Mouse (Mus musculus) limb, embryonic 12.5 days (tissue): ENCODE measurements around the gene Pla2g2e. TPM values are rescaled to one million over a fixed set of nuclear protein-coding genes. Genes with fewer than 3 reads are reported as not detected.
A peak's percentile ranks its signal among the peaks of the same experiment; 100 is the strongest.

ENCODE experiments used
- ATAC-seq: fragments of 200-750 bp; cut with Nextera tagmentation; 2 replicates; pipeline ENCODE4 v1.8.0; 2017; ENCODE audit warnings: low read depth, moderate TSS enrichment; ENCODE audit not compliant: insufficient number of reproducible peaks, insufficient read depth, low FRiP score, low TSS enrichment
- H3K27ac ChIP-seq: fragments of 300-500 bp; sonication (generic); 2 replicates; pipeline ENCODE4 v1.5.1; 2016; ENCODE audit warnings: mild to moderate bottlenecking, moderate library complexity
- H3K27me3 ChIP-seq: fragments of 300-500 bp; sonication (generic); 2 replicates; pipeline ENCODE4 v1.6.1; 2016; ENCODE audit warnings: mild to moderate bottlenecking, moderate library complexity
- H3K36me3 ChIP-seq: fragments of 300-500 bp; sonication (generic); 2 replicates; pipeline ENCODE4 v1.6.1; 2016; ENCODE audit warnings: mild to moderate bottlenecking, moderate library complexity
- H3K4me1 ChIP-seq: fragments of 300-500 bp; sonication (generic); replicated peaks from 2 replicates; pipeline ENCODE4 v1.6.1; 2016
- H3K4me2 ChIP-seq: fragments of 300-500 bp; sonication (generic); 2 replicates; pipeline ENCODE4 v1.6.1; 2016; ENCODE audit warnings: mild to moderate bottlenecking, moderate library complexity
- H3K4me3 ChIP-seq: fragments of 300-500 bp; sonication (generic); replicated peaks from 2 replicates; pipeline ENCODE4 v1.5.1; 2016; ENCODE audit warnings: mild to moderate bottlenecking
- H3K9ac ChIP-seq: fragments of 300-500 bp; sonication (generic); replicated peaks from 2 replicates; pipeline ENCODE4 v1.6.1; 2016; ENCODE audit warnings: mild to moderate bottlenecking, moderate library complexity
- H3K9me3 ChIP-seq: fragments of 300-500 bp; sonication (generic); 2 replicates; pipeline ENCODE4 v1.6.1; 2016; ENCODE audit warnings: mild to moderate bottlenecking, moderate library complexity
- WGBS: fragments of 180-500 bp; shearing (Covaris S2); methylation state at CpG from one replicate; pipeline ENCODE4 v1.1.7; 2016; 5-methylcytosine and 5-hydroxymethylcytosine counted together
- polyA plus RNA-seq: library from polyadenylated mRNA; unstranded; fragments of >200 nt; fragmentation: Nextera tagmentation; extraction: Ambion mirVana; gene quantifications from 2 replicates; pipeline ENCODE4 v1.2.1, GENCODE M21; 2016

Pla2g2e gene
- not detected in 2 replicates for polyA plus RNA-seq

- Histone ChIP-seq H3K9ac (no peak within 1 kb of the TSS), H3K27me3 (peaks cover 7% of the 10 kb centered on the region), H3K4me3 (no peak within 1 kb of the TSS), H3K27ac (no peak within 1 kb of the TSS), H3K4me1 (peaks cover 11% of the 10 kb centered on the region), H3K36me3 (no peaks in the 10 kb centered on the region), H3K9me3 (no peaks in the 10 kb centered on the region), H3K4me2 (no peak within 1 kb of the TSS)
- 64% methylated on average over 4 of the region's 4 CpGs for WGBS
- no peak for ATAC-seq
These were observed at the start of gene Pla2g2e for GRCm38 (mm10) chr4:138877731-138878130. Gene Pla2g2e (plus strand): TSS chr4:138877942.

- ATAC-seq = no peak
- peaks cover 16% of the 10 kb centered on the region for H3K9me3 ChIP-seq
- 82% methylated on average over 6 of the region's 6 CpGs for WGBS
- H3K9ac ChIP-seq = no peak overlapping the region
- H3K4me2 ChIP-seq = no peak overlapping the region
- H3K36me3 ChIP-seq = no peaks in the 10 kb centered on the region
- no peak overlapping the region for H3K27ac ChIP-seq
- H3K4me3 ChIP-seq = no peak overlapping the region
- H3K4me1 ChIP-seq = no peaks in the 10 kb centered on the region
- no peaks in the 10 kb centered on the region for H3K27me3 ChIP-seq
These were observed 37.9 kb upstream of the Pla2g2e start for GRCm38 (mm10) chr4:138839806-138840205.

GRCm38 (mm10) chr4:138840726-138841125 is 37.0 kb upstream of the Pla2g2e start:
- no peak for ATAC-seq
- H3K4me1 ChIP-seq = no peaks in the 10 kb centered on the region
- H3K9ac ChIP-seq = no peak overlapping the region
- H3K4me3 ChIP-seq = no peak overlapping the region
- no peaks in the 10 kb centered on the region for H3K27me3 ChIP-seq
- H3K36me3 ChIP-seq = no peaks in the 10 kb centered on the region
- peaks cover 19% of the 10 kb centered on the region for H3K9me3 ChIP-seq
- no peak overlapping the region for H3K27ac ChIP-seq
- H3K4me2 ChIP-seq = no peak overlapping the region
- 81% methylated on average over 8 of the region's 8 CpGs for WGBS

DNA sequence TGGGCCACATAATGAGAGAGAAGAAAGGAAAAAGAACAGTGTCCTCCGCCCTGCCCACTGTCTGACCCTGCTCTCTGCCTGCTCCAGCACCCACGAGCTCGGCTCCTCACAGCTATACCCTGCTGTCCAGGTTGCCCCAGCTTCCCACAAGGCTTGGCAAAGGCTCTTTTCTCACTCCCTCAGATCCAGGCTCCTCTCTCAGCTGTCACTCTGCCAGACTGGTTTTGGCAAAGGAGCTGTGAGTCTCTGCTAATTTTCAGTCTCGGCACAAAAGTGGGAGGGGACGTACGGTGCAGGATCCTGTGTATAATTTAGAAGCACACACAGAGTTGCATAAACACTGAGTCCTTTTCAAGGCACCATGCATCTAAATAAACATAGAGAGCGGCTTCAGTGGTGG is 36.4 kb upstream of the Pla2g2e start:
- WGBS = 86% methylated on average over 7 of the region's 7 CpGs
- peaks cover 19% of the 10 kb centered on the region for H3K9me3 ChIP-seq
- H3K36me3 ChIP-seq = no peaks in the 10 kb centered on the region
- H3K4me2 ChIP-seq = no peak overlapping the region
- ATAC-seq = no peak
- no peak overlapping the region for H3K4me3 ChIP-seq
- H3K27ac ChIP-seq = no peak overlapping the region
- H3K4me1 ChIP-seq = no peaks in the 10 kb centered on the region
- H3K27me3 ChIP-seq = no peaks in the 10 kb centered on the region
- no peak overlapping the region for H3K9ac ChIP-seq

DNA sequence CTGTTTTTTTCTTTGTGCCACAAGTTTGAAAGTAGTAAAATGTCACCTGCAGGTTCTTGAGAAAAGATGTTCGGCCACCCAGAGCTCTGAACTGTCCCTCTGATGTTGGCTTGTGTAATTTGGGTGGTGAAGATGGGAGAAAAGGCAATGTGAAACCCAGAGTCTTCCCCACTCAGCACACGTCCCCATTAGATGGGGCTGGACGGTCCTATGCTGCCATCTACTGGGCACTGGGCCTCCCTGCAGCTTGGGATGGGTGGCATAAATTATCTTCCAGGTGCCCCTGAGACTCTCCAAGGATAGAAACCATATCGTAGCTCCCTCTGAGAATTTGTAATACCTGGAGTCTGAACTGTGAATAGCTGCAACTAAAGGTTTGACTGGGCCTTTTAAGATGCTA is 26.3 kb upstream of the Pla2g2e start:
- H3K9me3 ChIP-seq = no peaks in the 10 kb centered on the region
- no peak overlapping the region for H3K4me3 ChIP-seq
- H3K9ac ChIP-seq = no peak overlapping the region
- ATAC-seq = no peak
- H3K4me2 ChIP-seq = no peak overlapping the region
- no peaks in the 10 kb centered on the region for H3K4me1 ChIP-seq
- peaks cover 9% of the 10 kb centered on the region for H3K27me3 ChIP-seq
- no peak overlapping the region for H3K27ac ChIP-seq
- no peaks in the 10 kb centered on the region for H3K36me3 ChIP-seq
- 8% methylated on average over 4 of the region's 4 CpGs for whole genome bisulfite sequencing

- peaks cover 9% of the 10 kb centered on the region for H3K27me3 ChIP-seq
- no peak overlapping the region for H3K4me3 ChIP-seq
- no peak overlapping the region for H3K4me2 ChIP-seq
- no peaks in the 10 kb centered on the region for H3K4me1 ChIP-seq
- no peak overlapping the region for H3K9ac ChIP-seq
- H3K27ac ChIP-seq = no peak overlapping the region
- 68% methylated on average over 6 of the region's 6 CpGs for WGBS
- H3K36me3 ChIP-seq = no peaks in the 10 kb centered on the region
- no peaks in the 10 kb centered on the region for H3K9me3 ChIP-seq
- ATAC-seq = no peak
These were observed 24.8 kb upstream of the Pla2g2e start for GRCm38 (mm10) chr4:138852961-138853360.

DNA sequence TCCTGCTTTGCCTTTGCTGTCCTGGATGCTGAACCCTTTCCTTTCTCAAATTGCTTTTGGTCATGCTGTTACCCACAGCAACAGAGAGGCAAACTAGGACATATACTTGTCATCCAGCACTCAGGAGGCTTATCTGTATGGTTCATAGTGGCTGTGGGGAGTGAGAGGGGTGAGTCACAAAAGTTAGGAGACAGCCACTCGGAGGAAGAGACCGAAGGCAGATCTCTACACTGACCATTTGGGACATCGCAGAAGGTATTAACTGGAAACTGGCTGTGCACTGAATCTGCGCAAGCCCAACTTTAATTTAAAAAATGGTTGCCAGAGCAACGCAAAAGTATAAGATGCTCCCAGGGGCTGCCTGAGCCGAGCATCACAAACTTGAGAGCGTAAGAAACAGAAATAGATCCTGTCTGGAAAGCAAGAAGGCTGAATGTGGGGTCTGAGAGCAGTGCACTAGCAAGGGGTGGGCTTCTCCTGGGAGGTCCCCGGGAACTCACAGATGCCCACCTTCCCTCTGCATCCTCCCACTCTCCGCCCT is 22.6 kb upstream of the Pla2g2e start:
- Histone ChIP-seq H3K9ac (no peak overlapping the region), H3K4me1 (no peaks in the 10 kb centered on the region; the same call in 1 of the 2 replicates), H3K4me2 (no peak overlapping the region), H3K27ac (no peak overlapping the region), H3K4me3 (no peak overlapping the region), H3K27me3 (peaks cover 13% of the 10 kb centered on the region), H3K9me3 (no peaks in the 10 kb centered on the region), H3K36me3 (no peaks in the 10 kb centered on the region)
- WGBS = 87% methylated on average over 9 of the region's 9 CpGs
- ATAC-seq = no peak

DNA sequence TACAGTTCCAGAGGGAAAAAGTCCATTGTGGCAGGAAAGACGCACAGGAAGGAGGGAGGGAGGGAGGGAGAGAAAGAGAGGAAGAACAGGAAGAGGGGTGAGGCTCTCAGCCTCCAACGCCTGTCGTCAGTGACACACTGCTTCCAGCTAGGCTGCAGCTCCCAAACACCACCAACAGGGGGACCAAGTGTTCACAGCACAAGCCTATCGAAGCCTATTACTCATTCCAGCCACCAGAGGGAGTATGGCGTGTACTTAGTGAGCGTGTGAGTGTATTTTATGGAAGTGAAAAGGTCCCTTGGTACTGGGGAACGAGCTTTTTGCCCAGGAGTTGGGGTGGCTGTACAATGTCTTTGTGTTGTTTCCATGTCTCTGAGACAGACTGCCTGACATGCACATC is 21.3 kb upstream of the Pla2g2e start:
- H3K4me2 ChIP-seq = no peak overlapping the region
- H3K27me3 ChIP-seq = peaks cover 15% of the 10 kb centered on the region
- 27% methylated on average over 7 of the region's 7 CpGs for WGBS
- ATAC-seq = no peak
- H3K4me3 ChIP-seq = no peak overlapping the region
- no peaks in the 10 kb centered on the region; the same call in 1 of the 2 replicates for H3K4me1 ChIP-seq
- no peaks in the 10 kb centered on the region for H3K9me3 ChIP-seq
- H3K9ac ChIP-seq = no peak overlapping the region
- no peak overlapping the region for H3K27ac ChIP-seq
- H3K36me3 ChIP-seq = no peaks in the 10 kb centered on the region

DNA sequence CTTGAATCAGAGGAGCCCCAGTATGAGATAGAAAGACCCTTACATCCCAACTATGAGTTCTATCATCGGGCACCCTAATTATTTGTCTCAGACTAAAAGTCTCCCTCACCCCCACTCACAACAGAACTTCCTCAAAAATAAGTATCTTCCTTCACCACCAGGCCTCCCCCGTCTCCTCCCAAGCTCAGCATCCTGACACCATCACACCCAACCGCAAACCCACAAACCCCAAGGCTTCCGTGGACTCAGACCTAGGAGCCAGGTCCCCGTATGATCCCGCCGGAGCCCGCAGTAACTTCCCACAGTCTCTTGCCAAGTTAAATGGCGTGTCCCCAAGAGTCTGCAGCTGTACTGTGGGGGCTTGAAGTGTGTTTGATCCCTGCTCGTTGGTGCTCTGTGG is 20.2 kb upstream of the Pla2g2e start:
- Histone ChIP-seq H3K4me3 (no peak overlapping the region), H3K9ac (no peak overlapping the region), H3K36me3 (no peaks in the 10 kb centered on the region), H3K4me2 (no peak overlapping the region), H3K27me3 (peaks cover 13% of the 10 kb centered on the region), H3K9me3 (no peaks in the 10 kb centered on the region), H3K4me1 (no peaks in the 10 kb centered on the region; the same call in 1 of the 2 replicates), H3K27ac (no peak overlapping the region)
- 87% methylated on average over 10 of the region's 10 CpGs for WGBS
- ATAC-seq = no peak

DNA sequence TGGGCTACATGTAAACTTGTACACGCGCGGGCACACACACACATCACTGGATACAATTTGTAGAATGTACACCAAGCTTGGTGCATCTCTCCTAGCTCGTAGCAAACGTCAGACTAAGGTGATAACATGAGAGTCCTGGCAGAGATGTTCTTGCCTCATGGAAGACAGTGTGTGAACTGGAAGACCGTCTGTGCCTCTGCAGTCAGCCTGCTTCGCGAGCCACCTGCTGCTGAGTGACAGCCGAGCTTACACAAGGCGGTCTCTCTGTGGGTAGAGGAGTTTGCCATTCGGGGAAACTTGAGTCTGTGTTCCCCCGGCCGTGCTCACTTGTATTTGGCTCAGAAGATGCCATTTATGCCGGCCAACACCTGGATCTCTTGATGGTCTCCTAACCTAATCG is 19.3 kb upstream of the Pla2g2e start:
- no peak overlapping the region for H3K9ac ChIP-seq
- WGBS = 82% methylated on average over 15 of the region's 15 CpGs
- H3K4me2 ChIP-seq = no peak overlapping the region
- ATAC-seq = no peak
- H3K4me1 ChIP-seq = no peaks in the 10 kb centered on the region; the same call in 1 of the 2 replicates
- no peak overlapping the region for H3K27ac ChIP-seq
- H3K9me3 ChIP-seq = no peaks in the 10 kb centered on the region
- H3K36me3 ChIP-seq = no peaks in the 10 kb centered on the region
- H3K27me3 ChIP-seq = peaks cover 12% of the 10 kb centered on the region
- H3K4me3 ChIP-seq = no peak overlapping the region

- peak overlapping the region; percentile 16; the same call in 1 of the 2 replicates for H3K4me3 ChIP-seq
These were observed 18.5 kb upstream of the Pla2g2e start for GRCm38 (mm10) chr4:138859245-138859644.

DNA sequence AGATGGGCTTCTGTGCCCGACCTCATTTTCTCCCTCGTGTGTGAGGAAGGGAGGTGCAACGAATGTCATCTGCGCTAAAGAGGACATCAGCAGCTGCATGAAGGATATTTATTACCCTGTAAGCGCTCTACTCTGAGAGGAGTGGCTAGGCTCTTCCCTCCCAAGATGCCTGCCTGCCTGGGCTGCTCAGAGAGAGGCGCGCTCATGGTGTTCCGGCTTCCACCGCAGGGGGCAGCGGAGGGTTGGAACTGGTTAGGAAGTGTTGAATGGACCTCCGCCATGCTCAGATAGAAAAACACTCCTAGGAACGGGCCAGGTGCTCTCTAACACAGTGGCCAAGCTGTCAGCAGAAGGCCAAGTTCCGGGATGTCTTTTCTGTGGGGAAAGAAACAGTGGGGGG is 18.0 kb upstream of the Pla2g2e start:
- Histone ChIP-seq H3K4me1 (no peaks in the 10 kb centered on the region; the same call in 1 of the 2 replicates), H3K36me3 (no peaks in the 10 kb centered on the region), H3K4me3 (peak overlapping the region; percentile 16; the same call in 1 of the 2 replicates), H3K9me3 (no peaks in the 10 kb centered on the region), H3K27ac (no peak overlapping the region), H3K27me3 (peaks cover 12% of the 10 kb centered on the region), H3K9ac (no peak overlapping the region), H3K4me2 (peak overlapping the region; percentile 43)
- ATAC-seq = peak; percentile 73; the same call in 1 of the 2 replicates
- 5% methylated on average over 13 of the region's 13 CpGs for WGBS

More at GRCm38 (mm10) chr4:138859245-138859644, 18.5 kb upstream of the Pla2g2e start:
- peaks cover 12% of the 10 kb centered on the region for H3K27me3 ChIP-seq
- no peaks in the 10 kb centered on the region for H3K9me3 ChIP-seq
- H3K27ac ChIP-seq = no peak overlapping the region
- no peak overlapping the region for H3K9ac ChIP-seq
- 20% methylated on average over 9 of the region's 9 CpGs for WGBS
- no peaks in the 10 kb centered on the region for H3K36me3 ChIP-seq
- peak overlapping the region; percentile 43 for H3K4me2 ChIP-seq
- no peaks in the 10 kb centered on the region; the same call in 1 of the 2 replicates for H3K4me1 ChIP-seq
- ATAC-seq = no peak
